Mouse (Mus musculus): Measurements from ENCODE around the gene Nmnat3. TPM values are rescaled to one million over a fixed set of nuclear protein-coding genes. Genes with fewer than 3 reads are reported as not detected.

The Nmnat3 gene
- polyA plus RNA-seq, 1 experiment from 2014 or later: 10.3 TPM

DNA sequence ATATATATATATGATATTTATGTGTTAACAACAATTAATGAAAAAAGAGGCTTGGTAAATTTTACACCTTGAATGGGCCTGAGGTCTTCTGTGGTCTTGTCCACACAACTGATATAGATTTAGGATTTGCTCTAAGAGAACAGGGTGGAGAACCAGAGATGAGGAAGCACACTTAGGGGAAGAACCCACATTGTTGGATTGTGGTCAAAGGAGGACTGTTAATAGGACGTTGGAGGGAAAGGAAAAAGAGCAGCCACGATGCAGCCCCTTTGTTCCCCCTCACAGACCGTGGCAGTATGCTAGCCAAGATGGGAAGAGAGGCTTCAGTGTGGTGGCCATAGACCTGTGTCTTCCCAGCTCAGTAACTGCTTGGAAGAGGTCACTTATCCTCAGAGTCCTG lies 11.5 kb downstream of the Nmnat3 start:
- Histone ChIP-seq H3K4me3 (ENCODE audit: low read depth, low read length) (no peak overlapping the region), H3K4me2 (peak overlapping the region; percentile 46), H3K36me3 (ENCODE audit: control insufficient read depth, insufficient read depth, low read length) (no peaks in the 10 kb centered on the region), H3K27me3 (ENCODE audit: control insufficient read depth, insufficient read depth, low read length) (no peaks in the 10 kb centered on the region), H3K9me3 (replicated peaks; ENCODE audit: control insufficient read depth, low read length) (no peaks in the 10 kb centered on the region), H3K4me1 (ENCODE audit: control insufficient read depth, insufficient read depth, low read length) (peaks cover 5% of the 10 kb centered on the region; the same call in 1 of the 2 replicates), H3K9ac (ENCODE audit: low read depth, low read length) (no peak overlapping the region; the same call in 1 of the 2 replicates), H3K27ac (ENCODE audit: low read depth, low read length) (no peak overlapping the region)
- WGBS (ENCODE audit: insufficient replicate concordance): 67% methylated on average over 3 of the region's 3 CpGs
- no peak for ATAC-seq (replicated peaks; ENCODE audit: insufficient number of reproducible peaks, low FRiP score, low TSS enrichment)

DNA sequence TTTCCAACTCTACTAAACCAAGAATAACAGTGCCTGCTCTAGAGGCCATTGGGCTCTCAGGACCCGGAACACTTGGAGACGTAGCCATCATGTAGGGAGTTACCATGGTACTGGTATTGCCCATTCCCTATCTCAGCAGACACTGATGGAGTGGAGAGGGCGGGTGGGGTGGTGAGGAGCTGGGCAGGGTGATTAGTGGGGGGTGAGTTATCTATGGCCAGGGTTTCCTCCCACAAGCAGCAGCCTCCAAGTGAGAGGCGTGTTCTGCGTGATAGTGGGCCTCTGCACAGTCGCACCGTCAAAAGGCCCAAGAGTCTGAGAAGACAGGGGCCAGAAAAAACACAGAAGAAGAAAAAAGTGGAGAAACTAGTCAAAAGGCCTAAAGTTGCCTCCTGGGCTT lies 12.0 kb downstream of the Nmnat3 start:
- Histone ChIP-seq H3K4me2 (peak overlapping the region; percentile 46), H3K36me3 (ENCODE audit: control insufficient read depth, insufficient read depth, low read length) (no peaks in the 10 kb centered on the region), H3K9me3 (replicated peaks; ENCODE audit: control insufficient read depth, low read length) (no peaks in the 10 kb centered on the region), H3K27ac (ENCODE audit: low read depth, low read length) (peak overlapping the region; percentile 76), H3K27me3 (ENCODE audit: control insufficient read depth, insufficient read depth, low read length) (no peaks in the 10 kb centered on the region), H3K9ac (ENCODE audit: low read depth, low read length) (no peak overlapping the region; the same call in 1 of the 2 replicates), H3K4me1 (ENCODE audit: control insufficient read depth, insufficient read depth, low read length) (peaks cover 5% of the 10 kb centered on the region; the same call in 1 of the 2 replicates), H3K4me3 (ENCODE audit: low read depth, low read length) (no peak overlapping the region)
- peak; percentile 85 for ATAC-seq (replicated peaks; ENCODE audit: insufficient number of reproducible peaks, low FRiP score, low TSS enrichment)
- 48% methylated on average over 7 of the region's 7 CpGs for WGBS (ENCODE audit: insufficient replicate concordance)

GRCm38 (mm10) chr9:98300582-98300981 lies 13.3 kb downstream of the Nmnat3 start:
- Histone ChIP-seq H3K9ac (ENCODE audit: low read depth, low read length) (no peak overlapping the region), H3K4me1 (ENCODE audit: control insufficient read depth, insufficient read depth, low read length) (peaks cover 5% of the 10 kb centered on the region; the same call in 1 of the 2 replicates), H3K9me3 (replicated peaks; ENCODE audit: control insufficient read depth, low read length) (no peaks in the 10 kb centered on the region)

GRCm38 (mm10) chr9:98307011-98307410 lies 19.8 kb downstream of the Nmnat3 start:
- Histone ChIP-seq H3K4me2 (no peak overlapping the region), H3K9me3 (replicated peaks; ENCODE audit: control insufficient read depth, low read length) (no peaks in the 10 kb centered on the region), H3K4me3 (ENCODE audit: low read depth, low read length) (no peak overlapping the region), H3K36me3 (ENCODE audit: control insufficient read depth, insufficient read depth, low read length) (no peaks in the 10 kb centered on the region), H3K27ac (ENCODE audit: low read depth, low read length) (no peak overlapping the region), H3K27me3 (ENCODE audit: control insufficient read depth, insufficient read depth, low read length) (no peaks in the 10 kb centered on the region), H3K4me1 (ENCODE audit: control insufficient read depth, insufficient read depth, low read length) (no peaks in the 10 kb centered on the region), H3K9ac (ENCODE audit: low read depth, low read length) (no peak overlapping the region)
- 82% methylated on average over 6 of the region's 6 CpGs for WGBS (ENCODE audit: insufficient replicate concordance)
- no peak for ATAC-seq (replicated peaks; ENCODE audit: insufficient number of reproducible peaks, low FRiP score, low TSS enrichment)

More at GRCm38 (mm10) chr9:98300582-98300981, 13.3 kb downstream of the Nmnat3 start:
- no peak overlapping the region for H3K4me2 ChIP-seq
- no peak overlapping the region for H3K27ac ChIP-seq (ENCODE audit: low read depth, low read length)
- no peaks in the 10 kb centered on the region for H3K27me3 ChIP-seq (ENCODE audit: control insufficient read depth, insufficient read depth, low read length)
- H3K36me3 ChIP-seq (ENCODE audit: control insufficient read depth, insufficient read depth, low read length): no peaks in the 10 kb centered on the region
- WGBS (ENCODE audit: insufficient replicate concordance): 69% methylated on average over 7 of the region's 7 CpGs
- no peak for ATAC-seq (replicated peaks; ENCODE audit: insufficient number of reproducible peaks, low FRiP score, low TSS enrichment)
- H3K4me3 ChIP-seq (ENCODE audit: low read depth, low read length): no peak overlapping the region

DNA sequence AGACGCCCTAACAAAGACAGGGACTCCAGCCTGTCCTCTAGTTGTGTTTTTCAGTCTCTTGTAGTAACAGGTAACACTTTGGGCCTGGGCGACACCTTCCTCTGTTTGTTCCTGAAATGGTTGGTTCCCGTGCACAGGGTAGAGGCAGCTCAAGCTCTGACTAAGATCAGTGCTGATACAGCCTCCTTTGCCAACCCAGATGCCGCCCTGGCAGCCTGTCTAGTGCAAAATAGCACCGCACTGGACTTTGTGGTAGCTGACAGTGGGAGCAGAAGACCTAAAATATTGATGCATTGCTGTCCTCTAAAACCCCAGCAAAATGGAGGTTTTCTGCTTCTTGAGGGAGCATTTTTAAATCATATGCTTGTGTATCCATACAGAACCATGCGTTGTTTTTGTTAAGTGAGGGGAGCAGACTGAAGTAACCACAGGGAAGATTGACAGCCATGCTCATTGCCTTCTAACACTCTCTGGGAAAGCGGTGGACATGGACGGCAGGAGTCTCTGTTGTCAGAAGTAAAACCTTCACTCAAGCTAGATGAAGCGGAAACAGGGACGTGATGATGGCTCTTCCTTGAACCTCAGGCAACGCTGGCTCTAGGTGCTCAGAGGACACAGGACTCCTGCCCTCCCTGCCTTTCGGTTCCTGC lies 24.2 kb downstream of the Nmnat3 start:
- no peak for ATAC-seq (replicated peaks; ENCODE audit: insufficient number of reproducible peaks, low FRiP score, low TSS enrichment)
- H3K27ac ChIP-seq (ENCODE audit: low read depth, low read length): no peak overlapping the region
- H3K4me3 ChIP-seq (ENCODE audit: low read depth, low read length): no peak overlapping the region
- no peak overlapping the region for H3K4me2 ChIP-seq
- 82% methylated on average over 12 of the region's 12 CpGs for WGBS (ENCODE audit: insufficient replicate concordance)
- no peaks in the 10 kb centered on the region for H3K36me3 ChIP-seq (ENCODE audit: control insufficient read depth, insufficient read depth, low read length)
- no peaks in the 10 kb centered on the region for H3K27me3 ChIP-seq (ENCODE audit: control insufficient read depth, insufficient read depth, low read length)
- H3K9me3 ChIP-seq (replicated peaks; ENCODE audit: control insufficient read depth, low read length): no peaks in the 10 kb centered on the region
- H3K4me1 ChIP-seq (ENCODE audit: control insufficient read depth, insufficient read depth, low read length): peaks cover 4% of the 10 kb centered on the region; the same call in 1 of the 2 replicates
- H3K9ac ChIP-seq (ENCODE audit: low read depth, low read length): no peak overlapping the region

DNA sequence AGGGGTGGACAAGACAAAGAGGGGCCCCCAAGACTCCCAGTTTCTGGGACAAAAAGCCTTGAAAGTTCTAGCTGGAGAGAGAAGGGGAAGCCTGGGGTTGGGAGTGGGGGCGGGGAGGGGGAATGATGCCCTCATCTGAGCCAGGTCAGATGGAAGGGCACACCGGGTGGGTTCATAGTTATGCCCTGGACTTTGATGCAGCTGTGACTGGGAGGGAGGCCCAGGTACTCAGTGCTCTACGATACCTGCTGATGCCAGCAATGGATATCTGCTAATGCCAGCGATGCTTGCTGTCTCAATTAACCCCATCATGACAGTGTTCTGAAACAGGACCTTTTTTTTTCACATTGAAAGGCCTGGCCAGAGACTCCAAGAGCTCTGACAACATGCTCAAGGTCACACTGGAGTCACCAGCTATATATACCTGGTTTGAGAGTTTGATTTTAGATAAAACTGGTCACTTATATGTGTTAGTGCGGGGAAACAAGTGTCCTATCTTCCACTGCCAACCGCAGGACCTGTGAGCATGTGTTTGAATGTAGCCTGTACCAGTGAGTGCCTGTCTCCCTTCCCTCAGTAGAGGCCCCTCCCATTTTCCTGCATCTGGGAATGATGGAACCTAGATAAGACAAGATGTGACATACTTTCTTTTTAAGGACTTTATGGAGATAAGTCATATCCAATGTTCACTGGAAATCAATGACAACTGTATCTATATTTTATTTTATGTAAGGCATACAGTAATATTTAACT lies 25.6 kb downstream of the Nmnat3 start:
- WGBS (ENCODE audit: insufficient replicate concordance): 70% methylated on average over 6 of the region's 6 CpGs
- no peaks in the 10 kb centered on the region for H3K27me3 ChIP-seq (ENCODE audit: control insufficient read depth, insufficient read depth, low read length)
- no peak overlapping the region for H3K9ac ChIP-seq (ENCODE audit: low read depth, low read length)
- no peak for ATAC-seq (replicated peaks; ENCODE audit: insufficient number of reproducible peaks, low FRiP score, low TSS enrichment)
- no peaks in the 10 kb centered on the region for H3K36me3 ChIP-seq (ENCODE audit: control insufficient read depth, insufficient read depth, low read length)
- H3K9me3 ChIP-seq (replicated peaks; ENCODE audit: control insufficient read depth, low read length): no peaks in the 10 kb centered on the region
- peaks cover 4% of the 10 kb centered on the region; the same call in 1 of the 2 replicates for H3K4me1 ChIP-seq (ENCODE audit: control insufficient read depth, insufficient read depth, low read length)
- H3K4me2 ChIP-seq: no peak overlapping the region
- no peak overlapping the region for H3K4me3 ChIP-seq (ENCODE audit: low read depth, low read length)
- H3K27ac ChIP-seq (ENCODE audit: low read depth, low read length): no peak overlapping the region

- Histone ChIP-seq H3K9me3 (replicated peaks; ENCODE audit: control insufficient read depth, low read length) (no peaks in the 10 kb centered on the region), H3K4me2 (peak overlapping the region; percentile 29; the same call in 1 of the 2 replicates), H3K27me3 (ENCODE audit: control insufficient read depth, insufficient read depth, low read length) (no peaks in the 10 kb centered on the region), H3K9ac (ENCODE audit: low read depth, low read length) (no peak overlapping the region), H3K4me1 (ENCODE audit: control insufficient read depth, insufficient read depth, low read length) (peaks cover 4% of the 10 kb centered on the region; the same call in 1 of the 2 replicates), H3K4me3 (ENCODE audit: low read depth, low read length) (no peak overlapping the region), H3K36me3 (ENCODE audit: control insufficient read depth, insufficient read depth, low read length) (no peaks in the 10 kb centered on the region), H3K27ac (ENCODE audit: low read depth, low read length) (peak overlapping the region; percentile 62; the same call in 1 of the 2 replicates)
- peak; percentile 92 for ATAC-seq (replicated peaks; ENCODE audit: insufficient number of reproducible peaks, low FRiP score, low TSS enrichment)
- WGBS (ENCODE audit: insufficient replicate concordance): 72% methylated on average over 6 of the region's 6 CpGs
Observed at GRCm38 (mm10) chr9:98313587-98313986, 26.4 kb downstream of the Nmnat3 start.

DNA sequence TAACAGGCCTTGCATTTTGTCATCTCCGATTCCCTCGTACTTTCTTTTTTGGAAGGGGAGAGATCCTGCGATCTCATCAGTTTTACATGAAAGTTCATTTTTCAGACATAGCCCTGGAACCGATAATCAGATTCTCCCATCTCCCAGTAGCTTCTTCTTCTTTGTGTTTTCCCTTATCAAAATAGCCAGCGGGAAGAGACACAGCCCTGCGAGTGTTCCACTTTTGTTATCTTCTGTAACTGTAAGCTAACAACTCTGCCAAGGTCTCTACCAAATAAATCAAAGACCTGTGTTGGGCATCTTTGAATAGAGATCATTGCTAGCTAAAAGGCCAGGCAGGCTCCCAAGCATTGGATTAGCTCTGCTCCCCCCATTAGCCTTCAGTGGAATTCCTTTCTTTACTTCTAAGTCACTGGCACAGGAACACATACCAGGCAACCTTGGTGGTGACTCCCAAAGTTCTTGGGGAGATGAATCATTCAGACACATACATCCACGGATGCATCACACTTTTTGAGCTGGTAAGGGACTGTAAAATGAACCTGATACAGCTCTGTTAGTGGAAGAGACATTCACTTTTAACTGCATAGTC lies 26.9 kb downstream of the Nmnat3 start:
- Histone ChIP-seq H3K9me3 (replicated peaks; ENCODE audit: control insufficient read depth, low read length) (no peaks in the 10 kb centered on the region), H3K4me2 (peak overlapping the region; percentile 29; the same call in 1 of the 2 replicates), H3K4me3 (ENCODE audit: low read depth, low read length) (no peak overlapping the region), H3K4me1 (ENCODE audit: control insufficient read depth, insufficient read depth, low read length) (peaks cover 4% of the 10 kb centered on the region; the same call in 1 of the 2 replicates), H3K27ac (ENCODE audit: low read depth, low read length) (peak overlapping the region; percentile 62; the same call in 1 of the 2 replicates), H3K27me3 (ENCODE audit: control insufficient read depth, insufficient read depth, low read length) (no peaks in the 10 kb centered on the region), H3K9ac (ENCODE audit: low read depth, low read length) (no peak overlapping the region), H3K36me3 (ENCODE audit: control insufficient read depth, insufficient read depth, low read length) (no peaks in the 10 kb centered on the region)
- no peak for ATAC-seq (replicated peaks; ENCODE audit: insufficient number of reproducible peaks, low FRiP score, low TSS enrichment)
- 66% methylated on average over 7 of the region's 7 CpGs for WGBS (ENCODE audit: insufficient replicate concordance)
